Mouse (Mus musculus) bone marrow macrophage, adult 2 months (primary cell): ENCODE measurements around the gene Ier5l. TPM values are rescaled to one million over a fixed set of nuclear protein-coding genes. Genes with fewer than 3 reads are reported as not detected.

Experiments used
- H3K27ac ChIP-seq: 2 replicates; pipeline ENCODE4 v1.5.1; 2012; ENCODE audit warnings: low read depth, low read length; ENCODE audit not compliant: insufficient read depth
- H3K4me1 ChIP-seq: 2 replicates; pipeline ENCODE4 v1.6.1; 2012; ENCODE audit warnings: low read length; ENCODE audit not compliant: control insufficient read depth, insufficient read depth
- H3K4me3 ChIP-seq: 2 replicates; pipeline ENCODE4 v1.5.1; 2012; ENCODE audit warnings: mild to moderate bottlenecking, low read length, moderate library complexity; ENCODE audit not compliant: insufficient read depth
- CTCF ChIP-seq: IDR thresholded peaks from 2 replicates; pipeline ENCODE4 v1.5.1; 2012; ENCODE audit warnings: low read depth, mild to moderate bottlenecking, low read length, moderate library complexity
- POLR2A ChIP-seq: IDR thresholded peaks from 2 replicates; pipeline ENCODE4 v1.6.1; 2012; ENCODE audit warnings: mild to moderate bottlenecking, low read depth, low read length, borderline replicate concordance
- polyA plus RNA-seq: library from polyadenylated mRNA; stranded (reverse); fragments of >200 nt; gene quantifications from 2 replicates; pipeline ENCODE4 v1.2.4, GENCODE M21; 2012; ENCODE audit not compliant: missing spikeins, insufficient read depth, insufficient read length

Ier5l gene
- polyA plus RNA-seq, 1 experiment, result 2.0 TPM

DNA sequence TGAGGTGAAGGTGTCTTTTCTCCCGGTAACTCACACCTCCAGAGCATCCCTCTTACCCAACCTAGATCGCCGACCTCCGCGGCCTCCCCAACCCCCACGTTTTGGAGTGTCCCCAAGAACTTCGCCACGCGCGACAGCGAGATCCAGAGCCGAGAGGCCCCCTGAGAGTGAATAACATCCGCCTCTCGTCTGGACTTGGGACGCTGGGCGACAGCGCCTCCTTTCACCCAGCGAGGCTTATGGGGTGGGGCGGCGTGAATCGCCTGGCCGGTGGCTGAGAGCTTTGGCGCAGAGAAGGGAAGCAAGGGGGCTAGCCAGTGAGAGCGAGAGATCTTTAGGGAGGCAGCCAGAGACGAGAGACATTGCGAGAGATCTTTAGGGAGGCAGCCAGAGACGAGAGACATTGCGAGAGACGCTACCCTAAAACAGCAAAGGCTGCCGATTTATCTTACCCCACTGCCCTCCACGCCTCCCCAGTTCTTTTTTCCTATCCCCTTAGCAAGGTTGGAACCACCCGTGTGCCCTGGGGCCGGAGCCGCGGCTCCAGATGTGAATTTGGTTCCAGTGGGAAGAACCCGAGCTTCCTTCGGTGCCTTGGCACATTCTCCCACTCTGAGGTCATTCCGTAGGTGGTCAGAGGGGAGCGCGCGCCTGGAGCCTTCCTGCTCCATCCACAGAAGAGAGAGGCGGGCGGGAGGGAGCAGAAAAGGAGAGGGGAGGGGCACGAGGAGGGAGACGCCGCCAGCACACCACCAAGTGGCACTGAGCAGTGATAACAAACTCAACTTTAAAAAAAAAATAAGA, 3.7 kb downstream of the Ier5l start:
- no peak; the same call in none of the 2 replicates for TF ChIP-seq CTCF
- no peak overlapping the region for H3K27ac ChIP-seq

DNA sequence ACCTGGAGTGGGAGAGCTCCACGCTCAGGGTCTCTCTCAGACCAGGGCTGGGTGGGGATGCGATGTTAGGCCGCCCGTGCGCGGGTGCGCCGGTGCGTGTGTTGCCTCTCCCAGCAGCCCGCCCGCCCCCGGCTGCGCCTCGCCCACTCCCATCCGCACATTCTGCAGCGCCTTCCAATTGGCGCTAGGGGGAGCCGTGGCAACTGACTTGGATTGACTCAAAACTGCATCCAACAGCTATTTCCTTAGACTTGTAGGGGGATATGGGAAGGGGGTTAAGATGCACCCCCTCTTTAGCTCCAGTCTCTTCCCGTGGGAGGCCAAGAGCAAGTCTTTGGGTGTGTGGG, 4.2 kb downstream of the Ier5l start:
- Histone ChIP-seq H3K27ac (no peak overlapping the region), H3K4me1 (peaks cover 2% of the 10 kb centered on the region; the same call in 1 of the 2 replicates), H3K4me3 (peak overlapping the region; percentile 45)
- TF ChIP-seq POLR2A (no peak), CTCF (peak; percentile 80)

More for the DNA sequence above, 3.7 kb downstream of the Ier5l start:
- peak overlapping the region; percentile 45 for H3K4me3 ChIP-seq
- H3K4me1 ChIP-seq, result peaks cover 2% of the 10 kb centered on the region; the same call in 1 of the 2 replicates

DNA sequence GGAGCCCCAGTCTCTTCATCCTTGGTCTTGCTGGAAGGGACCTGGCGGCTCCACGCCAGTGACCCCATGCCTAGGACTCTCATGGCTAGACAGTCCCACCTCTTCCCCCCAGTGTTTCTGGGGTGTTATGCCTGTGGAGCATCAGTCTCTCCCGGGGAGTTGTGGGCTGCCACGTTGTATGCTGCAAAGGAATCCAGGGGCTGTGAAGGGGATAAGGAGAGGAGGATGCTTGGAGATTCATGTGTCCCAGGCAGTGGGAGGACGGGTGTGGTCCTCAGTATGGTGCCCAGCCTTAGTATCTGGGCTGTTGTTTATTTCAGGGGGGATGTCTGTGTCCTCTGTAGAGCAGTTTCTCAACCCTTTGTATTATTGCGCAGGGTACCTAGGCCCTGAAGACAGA, 5.0 kb downstream of the Ier5l start:
- Histone ChIP-seq H3K4me1 (peaks cover 3% of the 10 kb centered on the region; the same call in 1 of the 2 replicates), H3K4me3 (no peak overlapping the region), H3K27ac (no peak overlapping the region)
- TF ChIP-seq CTCF (no peak), POLR2A (no peak)

DNA sequence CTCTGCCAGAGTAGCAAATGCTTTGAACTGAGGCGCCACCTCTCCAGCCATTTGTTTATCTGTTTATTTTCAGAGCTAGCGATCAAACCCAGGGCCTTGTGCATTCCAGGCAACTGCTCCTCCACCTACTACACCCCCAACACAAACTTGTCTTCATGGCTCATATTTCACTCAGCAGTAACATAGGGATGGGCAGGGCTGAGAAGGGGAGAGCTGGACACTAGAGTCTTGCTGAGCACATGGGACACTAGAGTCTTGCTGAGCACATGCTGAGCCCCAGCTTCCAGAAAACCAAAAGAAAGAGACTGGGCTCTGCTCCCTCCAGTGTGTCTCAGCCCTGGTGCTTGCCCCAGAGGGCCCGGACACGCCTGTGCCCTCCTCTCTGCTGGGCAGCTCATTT, 7.2 kb downstream of the Ier5l start:
- H3K4me1 ChIP-seq, result peaks cover 5% of the 10 kb centered on the region; the same call in 1 of the 2 replicates
- TF ChIP-seq CTCF (no peak), POLR2A (no peak)
- no peak overlapping the region for H3K27ac ChIP-seq
- H3K4me3 ChIP-seq, result no peak overlapping the region

DNA sequence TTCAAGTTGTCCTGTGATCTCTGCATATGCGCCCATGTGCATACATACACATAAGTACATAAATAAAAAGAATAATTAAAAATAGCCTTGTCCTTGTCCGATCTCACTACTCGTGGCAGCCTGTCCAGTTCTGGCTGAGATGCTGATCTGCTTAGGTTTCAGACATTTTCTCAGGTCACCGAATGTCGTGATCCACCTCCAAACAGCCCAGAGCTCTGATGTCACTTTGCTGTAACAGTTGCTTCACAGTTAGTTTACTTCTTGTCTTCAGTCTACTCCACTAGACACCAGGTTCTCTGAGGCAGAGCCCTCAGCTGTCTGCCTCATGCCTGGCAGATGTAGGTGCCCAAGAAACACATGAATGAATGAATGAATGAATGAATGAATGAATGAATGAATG, 9.6 kb downstream of the Ier5l start:
- TF ChIP-seq POLR2A (no peak), CTCF (no peak)
- Histone ChIP-seq H3K4me3 (peak overlapping the region; percentile 43), H3K4me1 (peaks cover 5% of the 10 kb centered on the region; the same call in 1 of the 2 replicates), H3K27ac (no peak overlapping the region)

DNA sequence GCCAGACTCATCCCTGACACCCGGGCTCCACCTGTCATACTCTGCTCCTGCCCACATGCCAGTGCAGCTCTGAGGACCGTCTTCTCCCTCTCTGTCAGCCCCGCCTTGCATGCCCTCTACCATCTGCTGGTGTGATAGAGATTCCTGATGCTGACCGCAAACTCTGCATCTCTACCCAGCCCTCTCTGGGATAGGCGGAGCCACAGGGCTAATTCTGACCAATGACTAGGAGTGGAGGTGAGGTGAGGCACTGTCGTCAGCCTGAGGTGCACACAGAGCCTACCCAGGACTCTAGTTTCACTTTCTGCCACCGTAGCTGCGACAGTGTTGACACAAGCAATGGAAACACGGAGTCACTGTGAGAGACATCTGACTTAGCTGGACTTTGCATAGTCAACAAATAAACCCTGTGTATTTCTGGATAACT, 10.1 kb downstream of the Ier5l start:
- no peak for TF ChIP-seq POLR2A
- no peak for TF ChIP-seq CTCF
- no peak overlapping the region for H3K27ac ChIP-seq
- peak overlapping the region; percentile 43 for H3K4me3 ChIP-seq
- peaks cover 5% of the 10 kb centered on the region; the same call in 1 of the 2 replicates for H3K4me1 ChIP-seq

DNA sequence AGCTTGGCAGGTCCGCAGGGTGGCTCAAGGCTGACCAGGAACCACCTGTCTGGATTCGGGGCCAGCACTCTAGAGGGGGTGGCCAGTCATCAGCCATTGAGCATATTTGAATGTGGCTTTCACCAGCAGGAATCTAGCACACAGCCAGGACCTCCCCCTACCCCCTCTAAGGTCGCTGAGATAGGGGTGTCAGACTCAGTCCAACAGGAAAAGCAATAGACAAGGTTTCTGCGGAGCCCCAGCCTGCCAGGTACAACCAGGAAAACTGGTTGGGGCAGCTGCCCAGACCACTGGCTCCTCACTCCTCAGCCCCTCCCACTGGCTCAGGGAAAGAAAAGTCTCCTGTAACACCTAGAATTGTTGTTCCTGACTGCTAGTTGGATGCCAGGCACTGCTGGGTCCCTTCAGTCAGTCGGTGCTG, 10.7 kb downstream of the Ier5l start:
- Histone ChIP-seq H3K4me1 (peaks cover 5% of the 10 kb centered on the region; the same call in 1 of the 2 replicates), H3K27ac (no peak overlapping the region), H3K4me3 (peak overlapping the region; percentile 43; the same call in 1 of the 2 replicates)
- no peak for TF ChIP-seq CTCF
- TF ChIP-seq POLR2A, result no peak

DNA sequence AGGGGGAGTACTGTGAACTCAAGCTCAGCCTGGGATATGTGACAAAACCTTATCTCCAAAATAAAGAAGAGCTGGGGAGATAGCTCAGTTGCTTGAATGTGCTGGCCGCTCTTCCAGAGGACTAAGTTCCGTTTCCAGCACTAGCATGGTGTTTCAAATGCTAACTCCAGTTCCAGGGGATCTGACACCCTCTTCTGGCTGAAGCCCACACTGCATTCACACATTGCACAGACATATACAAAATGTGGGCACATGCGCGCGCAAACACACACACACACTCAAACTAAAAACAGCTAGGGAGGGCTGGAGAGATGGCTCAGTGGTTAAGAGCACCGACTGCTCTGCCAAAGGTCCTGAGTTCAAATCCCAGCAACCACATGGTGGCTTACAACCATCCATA, 14.8 kb downstream of the Ier5l start:
- no peak overlapping the region for H3K4me3 ChIP-seq
- no peak overlapping the region for H3K27ac ChIP-seq
- 0 out of 2 replicates have a peak, but pooled peaks cover 2% of the 10 kb centered on the region for H3K4me1 ChIP-seq
- no peak for TF ChIP-seq CTCF
- no peak for TF ChIP-seq POLR2A

DNA sequence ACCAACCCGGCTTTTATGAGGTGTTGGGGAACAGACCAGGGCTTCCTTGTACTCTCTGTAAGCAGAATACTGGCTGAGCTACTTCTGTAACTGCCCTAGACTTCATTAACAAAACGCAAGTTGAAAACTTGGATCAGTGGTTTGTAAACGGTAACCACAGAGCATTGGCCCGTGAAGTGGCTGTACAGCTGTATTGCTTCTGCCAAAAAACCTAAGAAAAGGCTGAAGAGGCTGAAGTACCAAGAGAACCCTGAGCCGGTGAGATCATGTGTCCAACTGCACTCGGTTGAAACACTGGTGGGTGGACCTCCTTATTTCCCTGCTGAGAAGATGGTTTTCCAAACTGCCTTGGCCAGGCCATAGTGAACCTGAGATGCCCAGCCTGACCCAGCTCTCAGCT, 15.7 kb downstream of the Ier5l start:
- H3K4me1 ChIP-seq, result no peaks in the 10 kb centered on the region
- H3K27ac ChIP-seq, result no peak overlapping the region
- H3K4me3 ChIP-seq, result no peak overlapping the region
- no peak for TF ChIP-seq POLR2A
- TF ChIP-seq CTCF, result no peak
